Mouse (Mus musculus) spleen, postnatal 14 days (tissue): ENCODE results near the gene Ndufs8.

Source experiments
- DNase-seq, 2 experiments: peaks; one replicate each; pipeline ENCODE4 v3.0.0; 2021 to 2022; ENCODE audit warnings: low spot score in 2 of 2

The Ndufs8 gene

DNA sequence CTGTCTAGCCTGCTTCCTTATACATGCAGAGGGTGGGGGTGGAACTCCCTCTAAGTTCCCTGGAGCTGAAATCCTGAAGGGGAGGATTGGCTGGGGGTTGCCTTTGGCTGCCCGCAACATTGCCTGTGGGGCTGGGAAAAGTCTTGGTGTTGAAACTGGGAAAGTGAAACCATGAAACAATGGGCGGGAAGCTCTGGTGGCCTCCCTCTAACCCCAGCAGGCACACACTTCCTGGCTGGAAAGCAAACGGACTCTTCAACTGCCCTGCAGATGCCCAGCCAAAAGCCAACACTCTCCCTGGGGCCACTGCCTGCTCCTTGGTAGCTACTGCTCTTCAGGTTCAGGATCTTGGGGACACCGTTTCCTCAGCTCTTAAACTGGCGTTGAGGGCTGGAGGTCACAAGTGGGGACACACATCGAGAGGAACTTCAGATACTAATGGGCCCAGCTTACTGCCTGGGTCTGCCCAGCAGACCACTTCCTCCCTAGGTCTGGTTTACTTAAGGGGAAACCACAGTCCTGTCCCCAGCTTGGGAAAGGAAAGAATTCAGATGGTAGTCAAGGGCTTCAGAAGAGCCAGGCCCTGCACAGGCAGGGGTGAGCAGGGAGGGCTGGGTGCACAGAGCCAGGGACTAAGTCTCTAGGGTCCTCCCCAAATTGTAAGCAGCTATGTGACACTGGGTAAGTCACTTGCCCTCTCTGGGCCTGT, 7.2 kb downstream of the Ndufs8 start:
- no peak for DNase-seq

DNA sequence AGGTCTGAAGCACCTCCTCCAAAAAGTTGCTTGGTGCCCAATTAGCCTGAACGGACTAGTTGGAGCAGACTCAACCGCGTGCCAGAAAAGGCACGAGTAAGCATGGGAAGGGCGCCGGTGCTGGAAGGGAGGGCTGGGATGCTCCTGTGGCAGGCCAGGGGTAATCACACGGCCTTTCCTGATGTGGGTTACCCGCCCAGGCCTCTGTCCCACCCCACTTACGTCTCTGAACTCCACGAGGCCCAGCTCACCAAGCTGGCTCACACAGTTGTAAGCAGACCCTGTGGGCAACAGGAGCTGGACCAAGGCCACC, 8.3 kb downstream of the Ndufs8 start:
- DNase-seq: no peak

DNA sequence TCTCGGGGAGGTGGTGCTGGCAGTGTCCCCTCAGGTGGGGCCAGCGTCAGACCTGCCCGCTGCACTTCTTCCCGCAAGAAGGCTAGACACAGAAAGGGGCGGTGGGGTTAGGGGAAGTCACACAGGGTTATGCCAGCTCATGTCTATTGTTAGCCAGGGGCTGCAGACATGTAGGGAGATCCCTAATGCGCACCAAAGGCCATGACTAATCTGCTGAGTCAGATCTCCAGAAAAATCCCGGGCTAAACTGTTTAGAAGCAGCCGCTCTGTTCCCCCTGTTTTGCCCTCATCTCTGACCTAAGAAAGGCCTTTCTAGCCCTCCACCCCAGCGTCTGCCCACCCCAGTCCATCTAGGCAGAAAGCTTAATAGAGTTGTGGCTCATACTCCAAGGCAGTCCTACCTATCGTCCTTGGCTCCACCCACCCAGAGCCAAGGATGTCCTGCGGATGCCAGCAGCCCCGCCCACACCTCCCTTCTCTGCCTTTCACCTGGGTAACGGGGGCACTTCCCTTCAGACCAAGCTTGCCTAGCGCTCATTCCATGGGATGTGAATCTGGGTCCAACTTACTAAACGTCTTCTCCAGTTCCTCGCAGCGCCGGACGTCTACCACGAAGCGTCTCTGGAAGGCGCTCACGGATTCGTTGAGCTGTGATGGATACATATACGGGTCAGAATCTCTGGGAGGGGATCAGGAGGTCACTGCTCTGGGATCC, 8.8 kb downstream of the Ndufs8 start:
- DNase-seq: no peak

DNA sequence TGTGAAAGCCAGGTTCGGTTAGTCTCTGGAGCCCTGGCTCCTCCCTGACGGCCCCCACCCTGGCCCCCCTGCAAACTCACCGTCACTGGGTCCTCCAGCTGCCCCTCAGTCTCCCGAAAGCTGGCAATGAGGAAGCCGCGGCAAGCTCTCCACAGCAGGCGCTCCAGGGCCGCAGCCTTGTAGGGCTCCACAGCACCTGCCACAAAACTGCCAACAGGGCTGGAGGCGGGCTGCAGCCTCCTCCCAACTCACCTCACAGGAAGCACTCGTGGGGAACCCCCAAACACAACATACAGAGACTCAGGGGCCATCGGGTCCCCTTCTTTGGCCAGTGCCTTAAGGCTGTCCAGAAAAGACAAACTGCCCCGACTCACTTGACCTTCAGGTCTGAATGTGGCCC, 9.6 kb downstream of the Ndufs8 start:
- no peak for DNase-seq

DNA sequence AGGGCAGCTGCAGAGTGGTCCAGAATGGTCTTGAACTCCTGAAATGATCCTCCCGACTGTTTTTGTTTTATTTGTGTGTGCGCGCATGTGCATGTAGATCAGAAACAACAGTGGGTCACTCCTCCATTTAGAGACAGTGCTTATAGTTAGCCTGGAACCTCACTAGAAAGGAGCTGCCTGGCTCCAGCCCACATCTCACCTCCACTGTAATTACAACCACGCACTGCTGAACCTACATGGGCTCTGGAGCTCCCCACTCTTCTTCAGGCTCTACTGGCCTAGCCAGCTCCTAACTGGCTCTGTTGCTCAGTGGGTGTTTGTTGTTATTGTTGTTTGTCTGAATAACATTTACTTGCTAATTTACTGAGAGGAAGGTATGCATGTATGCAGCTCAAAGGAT, 13.0 kb downstream of the Ndufs8 start:
- no peak for DNase-seq

DNA sequence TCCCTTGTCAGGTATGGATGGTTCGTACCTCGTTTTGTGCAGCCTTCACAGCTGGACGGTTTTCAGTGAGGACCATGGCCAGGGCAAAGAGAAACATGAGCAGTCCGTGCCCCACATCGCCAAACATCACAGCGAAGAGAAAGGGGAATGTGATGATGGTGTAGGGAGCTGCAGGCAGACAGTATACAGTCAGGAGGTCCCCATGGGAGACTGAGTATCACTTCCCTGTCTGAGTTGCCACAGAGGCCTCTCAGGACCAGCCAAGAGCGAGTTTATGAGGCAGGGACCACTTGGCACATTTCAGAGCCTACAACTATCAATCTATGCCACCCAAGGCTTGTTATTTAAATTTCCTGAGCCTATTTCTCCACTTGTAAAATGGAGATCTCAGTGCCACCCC, 13.6 kb downstream of the Ndufs8 start:
- DNase-seq: no peak

DNA sequence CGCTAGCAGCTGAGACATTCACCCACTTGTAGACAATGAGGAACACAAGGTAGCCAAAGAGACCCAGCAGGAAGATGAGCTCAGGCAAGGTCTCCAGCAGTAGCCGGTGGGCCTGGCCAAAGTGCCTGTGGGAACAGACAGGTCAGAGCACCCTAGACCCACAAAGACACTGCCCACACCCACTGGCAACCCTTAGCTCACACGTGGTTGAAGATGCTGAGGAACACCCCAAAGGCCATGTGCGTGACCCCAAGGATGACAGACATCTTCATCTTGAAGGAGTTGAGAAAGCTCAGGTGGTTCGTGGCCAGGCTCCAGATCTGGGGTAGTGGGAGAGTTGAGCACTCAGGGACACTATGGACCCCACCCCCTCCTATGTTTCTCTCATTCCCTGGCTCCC, 15.0 kb downstream of the Ndufs8 start:
- no peak for DNase-seq

DNA sequence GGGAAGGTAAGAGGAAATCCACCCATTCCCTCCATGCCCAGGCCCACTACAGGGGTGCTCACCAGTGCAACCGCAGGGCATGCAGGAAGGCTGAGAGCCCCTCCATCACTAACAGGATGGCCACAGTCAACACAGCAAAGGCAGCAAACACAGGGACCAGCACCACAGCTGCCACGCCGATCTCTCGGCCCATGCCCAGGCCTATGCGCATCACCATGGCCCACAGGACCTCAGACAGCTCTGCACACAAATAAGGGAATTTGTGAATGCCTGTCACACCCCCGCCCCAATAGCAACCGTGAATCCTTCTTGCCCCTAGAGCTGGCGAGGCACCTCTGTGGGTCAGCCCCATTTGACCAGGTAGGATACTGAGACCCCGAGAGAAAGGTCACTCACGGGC, 16.4 kb downstream of the Ndufs8 start:
- DNase-seq: no peak

DNA sequence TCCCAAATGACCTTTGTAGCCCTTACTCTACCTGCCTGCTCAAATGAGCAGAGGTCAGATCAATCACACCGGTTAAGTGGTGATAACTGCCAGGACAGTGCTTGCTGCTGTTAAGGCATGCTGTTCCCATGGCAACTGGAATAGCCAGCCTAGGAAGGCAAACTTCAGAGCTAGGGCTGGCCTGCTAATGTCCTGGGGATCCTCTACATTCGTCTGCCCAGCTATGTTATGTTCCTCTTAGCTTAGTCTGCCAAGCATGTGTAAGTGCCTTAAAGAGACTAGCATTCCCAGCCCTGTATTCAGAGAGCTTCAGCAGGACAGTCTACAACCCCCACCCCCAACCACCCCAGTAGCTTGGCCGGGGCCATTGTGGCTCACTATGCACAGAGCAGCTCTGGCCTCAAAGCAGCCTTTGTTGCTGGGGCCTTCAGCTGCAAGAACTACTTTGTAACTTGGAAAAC, 17.4 kb downstream of the Ndufs8 start:
- DNase-seq: no peak

DNA sequence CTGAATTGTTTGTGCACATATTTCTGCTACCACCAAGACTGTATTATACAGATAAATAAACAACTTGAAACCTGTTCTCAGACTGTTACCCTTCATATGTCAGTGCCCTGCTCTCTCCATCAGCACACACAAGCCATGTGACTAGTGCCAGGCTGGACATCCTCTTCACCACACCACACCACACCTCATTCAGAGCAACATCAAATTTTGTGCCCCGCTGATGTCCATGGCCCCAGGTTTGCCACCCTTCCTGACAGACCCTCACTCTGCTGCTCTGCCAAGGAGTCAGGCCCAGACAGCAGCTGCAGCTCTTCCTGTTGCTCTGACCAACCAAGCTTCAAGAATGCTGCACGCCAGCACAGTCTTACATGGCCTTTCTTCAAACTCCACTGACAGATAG, 18.3 kb downstream of the Ndufs8 start:
- DNase-seq: no peak

DNA sequence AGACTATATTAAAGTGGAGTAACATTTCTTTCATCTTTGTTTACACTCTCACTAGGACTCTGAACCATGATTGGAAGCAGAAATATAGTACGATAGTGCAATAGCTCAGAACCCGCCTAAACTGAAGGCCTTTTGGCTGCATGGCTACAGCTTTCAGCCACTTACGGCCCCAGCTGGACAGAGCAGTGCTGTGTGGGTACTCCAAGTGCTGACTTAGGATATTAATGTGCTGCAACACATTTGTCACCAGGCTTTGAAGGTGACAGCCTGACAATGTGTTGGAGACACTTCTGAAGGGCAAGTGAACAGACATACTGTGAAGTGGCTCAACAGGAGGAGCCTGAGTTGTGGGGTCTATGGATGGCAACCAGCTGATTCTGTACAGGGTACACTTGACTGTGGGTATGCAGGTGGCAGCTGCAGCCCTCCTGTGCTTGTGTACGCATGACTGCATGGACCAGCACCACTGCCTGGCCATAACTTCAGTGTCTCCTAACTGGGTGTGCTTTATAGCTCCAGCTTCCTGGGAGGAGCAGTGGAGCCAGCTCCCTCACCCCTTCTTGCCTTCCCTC, 18.9 kb downstream of the Ndufs8 start:
- no peak for DNase-seq

DNA sequence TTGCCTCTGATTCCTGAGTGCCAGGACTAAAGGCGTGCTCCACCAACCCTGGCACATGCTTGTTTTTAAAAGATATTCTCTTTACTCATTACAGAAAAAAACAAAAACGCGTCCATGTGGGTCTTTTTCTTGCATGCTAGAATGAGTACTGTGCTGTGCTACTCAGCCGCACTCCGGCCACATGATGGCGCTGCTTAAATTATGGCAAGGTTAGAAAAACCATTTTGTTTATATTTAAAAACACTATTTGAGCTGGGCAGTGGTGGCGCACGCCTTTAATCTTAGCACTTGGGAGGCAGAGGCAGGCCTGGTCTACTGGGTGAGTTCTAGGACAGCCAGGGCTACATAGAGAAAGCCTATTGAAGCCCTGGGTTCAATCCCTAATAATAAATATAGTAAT, 22.4 kb downstream of the Ndufs8 start:
- DNase-seq: peak in 1 of 2 experiments; percentile 43

DNA sequence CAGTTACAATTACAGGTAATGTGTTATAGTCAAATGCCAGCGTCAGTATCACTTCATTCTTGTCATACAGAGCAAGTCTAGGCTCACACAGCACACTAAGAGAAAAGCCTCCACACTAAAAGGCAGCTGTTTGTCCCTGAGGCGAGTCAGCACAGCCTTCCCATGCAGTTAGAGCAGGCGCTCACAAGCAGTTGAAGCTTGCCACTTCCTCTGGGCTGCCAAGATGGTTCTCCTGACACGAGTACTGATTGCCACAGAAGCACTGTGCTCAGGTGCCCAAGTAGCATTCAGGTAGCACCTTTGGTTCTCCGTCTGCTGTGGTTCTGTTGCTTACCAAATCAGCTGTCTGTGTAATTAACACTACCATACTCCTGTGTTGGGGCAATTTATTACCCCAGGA, 23.5 kb downstream of the Ndufs8 start:
- no peak for DNase-seq

DNA sequence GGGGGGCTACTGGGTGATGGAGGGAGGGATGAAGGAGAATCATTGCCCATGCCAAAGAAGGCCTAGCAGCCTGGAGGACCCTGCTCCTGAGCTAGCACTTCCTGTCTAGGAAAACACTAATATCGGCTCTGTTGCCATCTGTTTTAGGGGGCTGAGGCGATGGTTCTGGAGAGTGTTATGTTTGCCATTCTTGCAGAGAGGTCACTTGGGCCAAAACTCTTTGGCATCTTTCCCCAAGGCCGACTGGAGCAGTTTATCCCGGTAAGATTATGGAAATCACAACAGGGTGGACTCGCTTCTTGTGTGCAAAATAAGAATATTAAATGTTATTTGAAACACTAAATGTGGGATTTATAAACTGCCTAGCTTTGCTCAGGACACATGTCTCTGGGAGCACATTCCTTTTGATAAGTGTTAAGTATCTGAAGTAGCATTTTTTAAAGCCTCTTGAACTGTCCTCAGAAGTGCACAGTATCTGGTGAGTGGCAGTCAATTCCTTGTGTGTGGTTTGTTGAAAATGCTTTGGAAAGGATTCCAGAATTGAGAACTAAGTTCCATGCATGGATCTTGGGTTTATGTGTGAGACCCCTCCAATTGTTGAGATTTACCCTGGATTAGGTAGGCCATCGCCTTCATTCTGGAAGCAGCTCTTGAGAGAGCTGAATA, 28.1 kb downstream of the Ndufs8 start:
- no peak for DNase-seq

DNA sequence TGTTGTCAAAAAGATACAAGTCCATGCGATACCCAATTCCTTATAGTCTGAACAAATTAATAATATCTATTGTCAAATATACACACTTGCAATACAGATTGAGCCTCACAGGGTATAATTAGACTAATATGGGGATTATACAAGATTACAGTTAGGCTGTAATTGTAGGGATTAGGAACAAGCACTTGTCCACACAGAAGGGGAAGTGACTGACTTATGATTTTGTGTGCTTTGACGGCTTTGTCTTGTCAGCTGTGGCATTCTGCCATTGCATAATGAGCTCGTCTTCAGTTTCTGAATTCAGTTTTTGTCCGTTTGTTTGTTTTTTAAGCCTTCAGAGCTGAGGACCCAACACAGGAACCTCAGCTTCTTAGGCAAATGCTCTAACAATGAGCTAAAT, 30.4 kb downstream of the Ndufs8 start:
- no peak for DNase-seq

DNA sequence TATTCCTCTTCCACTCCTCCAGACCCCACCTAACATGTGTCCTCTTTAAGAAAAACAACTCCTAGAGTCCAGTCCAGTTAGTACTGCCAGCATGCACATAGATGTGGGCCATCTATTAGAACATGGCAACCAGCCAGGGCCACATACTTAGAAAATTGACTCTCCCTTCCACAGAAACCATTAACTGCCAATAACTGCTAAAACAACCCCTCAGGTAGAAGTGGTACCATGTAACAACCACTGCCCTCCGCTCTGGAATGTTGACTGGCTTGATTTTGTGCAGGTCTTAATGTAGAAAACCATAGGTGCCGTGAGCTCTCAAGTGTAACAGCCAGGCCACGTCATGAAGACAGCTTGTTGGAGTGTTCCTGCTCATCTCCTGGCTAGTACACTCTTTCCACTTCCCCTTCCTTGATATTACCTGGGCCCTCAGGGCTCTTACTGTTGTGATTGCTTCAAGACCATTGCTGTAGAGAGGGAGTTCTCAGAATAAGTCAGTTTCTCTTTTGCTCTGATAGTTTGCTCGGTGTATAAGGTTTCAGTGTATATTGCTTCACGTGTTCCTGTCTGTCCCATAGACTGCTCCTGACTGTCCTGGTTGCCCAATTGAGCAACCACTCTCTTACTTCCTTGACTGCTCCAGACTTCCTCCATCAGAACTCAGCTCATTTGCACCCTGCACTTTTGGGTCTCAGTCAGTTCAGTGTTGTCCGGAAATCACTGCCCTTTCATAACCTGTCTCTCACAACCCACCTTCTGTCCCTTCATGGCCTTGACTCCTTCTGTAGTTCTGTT, 32.3 kb downstream of the Ndufs8 start:
- no peak for DNase-seq

DNA sequence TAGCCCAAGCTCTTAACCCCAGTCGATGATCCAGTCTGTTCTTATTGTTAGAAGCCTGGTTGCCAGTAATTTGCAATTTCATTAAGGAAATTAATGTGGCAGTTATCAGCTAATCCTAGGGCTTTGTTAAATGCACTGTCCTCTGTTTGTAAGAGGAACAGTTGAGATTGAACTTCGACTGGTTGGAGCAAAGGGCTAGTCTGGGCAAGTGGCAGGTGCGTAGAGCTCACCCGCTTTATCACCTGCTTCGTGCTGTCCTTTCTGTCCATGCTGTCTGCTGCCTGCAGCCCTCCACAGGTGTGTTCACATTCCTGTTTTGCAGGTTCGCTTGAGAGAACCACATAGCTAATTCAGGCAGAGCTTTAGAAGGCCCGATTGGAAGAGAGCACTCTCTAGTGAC, 37.5 kb downstream of the Ndufs8 start:
- no peak for DNase-seq

DNA sequence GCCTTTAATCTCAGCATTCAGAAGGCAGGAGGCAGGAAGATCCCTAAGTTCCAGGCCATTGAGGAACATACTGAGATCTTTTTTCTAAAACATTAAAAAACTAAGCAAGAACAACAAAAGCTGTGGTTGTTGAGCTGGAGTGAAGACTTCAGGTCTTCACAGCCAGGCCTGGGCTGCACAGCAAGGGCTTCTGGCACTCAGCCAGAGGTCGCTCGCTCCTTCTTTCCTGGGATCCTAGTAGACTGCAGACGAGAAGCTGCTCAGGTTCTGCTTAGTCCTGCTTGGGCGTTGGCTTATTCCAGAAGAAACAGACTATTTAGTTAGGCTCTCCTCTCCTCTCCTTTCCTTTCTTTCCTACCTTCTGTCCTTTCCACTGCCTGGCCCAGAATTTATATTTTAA, 40.2 kb downstream of the Ndufs8 start:
- DNase-seq: no peak

DNA sequence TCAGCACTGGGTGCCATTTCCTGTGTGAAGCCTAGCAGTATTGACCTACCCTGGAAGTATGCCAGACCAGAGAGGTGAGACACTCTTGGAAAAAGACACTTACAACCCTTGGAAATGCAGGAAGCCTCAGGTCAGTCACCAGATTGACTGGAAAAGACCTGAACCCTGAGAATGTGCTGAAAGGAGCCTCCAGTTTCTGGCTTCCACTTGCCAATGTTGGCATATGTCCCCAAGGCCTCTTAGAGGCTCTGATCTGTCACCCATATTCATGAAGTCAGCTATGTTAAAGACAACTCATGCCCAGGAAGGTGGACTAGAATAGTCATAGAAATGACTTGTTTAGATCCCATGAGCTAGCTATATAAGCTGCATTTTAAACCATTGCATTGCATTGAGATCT, 41.1 kb downstream of the Ndufs8 start:
- DNase-seq: no peak

DNA sequence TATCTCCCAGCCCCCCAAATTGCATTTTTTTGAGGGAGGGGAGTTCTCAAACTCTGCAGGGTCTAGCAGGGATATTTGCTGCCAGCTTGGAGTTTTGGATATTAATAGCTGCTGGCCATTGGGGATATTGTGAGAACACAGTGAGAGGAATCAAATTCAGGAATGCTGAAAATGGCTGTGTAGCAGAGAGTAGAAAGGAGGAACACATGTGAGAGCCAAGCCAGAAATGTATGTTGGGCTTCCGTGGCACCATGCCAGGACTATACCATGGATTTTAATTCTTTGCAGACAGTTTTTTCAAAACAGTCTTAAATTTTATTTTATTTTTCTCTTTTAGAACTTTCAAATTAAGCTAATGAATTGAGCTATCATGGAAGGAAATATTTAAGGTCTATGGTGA, 44.3 kb downstream of the Ndufs8 start:
- DNase-seq: no peak

DNA sequence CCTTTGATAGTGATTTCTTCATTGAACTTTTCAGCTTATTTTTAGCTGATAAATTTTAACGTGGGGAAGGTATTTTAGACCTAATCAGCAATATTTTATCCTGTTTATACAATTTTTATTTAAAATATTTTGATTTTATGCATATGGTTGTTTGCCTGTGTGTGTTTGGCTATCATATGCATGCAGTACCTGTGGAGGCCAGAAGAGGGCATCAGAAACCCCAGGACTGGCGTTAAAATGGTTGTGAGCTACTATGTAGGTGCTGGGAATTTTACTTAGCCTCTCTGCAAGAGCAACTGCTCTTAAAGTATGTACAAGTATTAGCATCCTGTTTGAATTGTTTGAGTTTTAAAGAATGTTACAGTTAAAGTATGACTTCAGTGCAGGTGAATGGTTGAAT, 47.6 kb downstream of the Ndufs8 start:
- no peak for DNase-seq

DNA sequence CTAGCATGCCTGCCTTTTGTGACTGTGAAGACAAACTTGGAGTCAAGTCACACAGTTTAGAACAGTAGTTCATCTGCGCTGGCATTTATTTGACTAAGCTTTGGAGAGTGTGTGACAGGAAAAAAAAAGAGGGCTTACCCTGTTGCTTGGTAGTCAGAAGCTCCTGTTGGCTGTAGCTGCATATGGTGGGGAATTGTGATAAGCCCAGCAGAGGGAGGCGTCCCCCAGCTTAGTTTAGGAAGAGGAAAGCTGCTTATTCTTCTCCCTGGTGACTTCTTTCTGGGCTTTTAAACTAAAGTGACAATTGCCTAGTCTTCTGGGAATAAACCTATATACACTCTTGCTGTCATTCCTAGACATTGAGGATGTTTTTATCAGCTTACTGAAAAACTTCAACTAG, 49.9 kb downstream of the Ndufs8 start:
- DNase-seq: no peak
